13 mouse cellular contexts compared by ENCODE assay signal in genomic region chr3:148228002-148228707, GRCm38 (mm10).
DNase-seq lines count a peak whose midpoint lies in the region; ATAC-seq lines count a peak whose summit lies in the region.
"Had no signal": no experiment of that assay in that cellular context is flagged by ENCODE, and none has a peak within 500 bp of the region (broad histone marks: within the 10 kb centered on the region; RNA-seq: fewer than 3 reads in every experiment).

No protein-coding gene starts in this region.

- H3K9me3 ChIP-seq in heart, embryonic 10.5 days, result no peaks in the 10 kb centered on the region
- H3K9me3 ChIP-seq in embryonic facial prominence, embryonic 13.5 days, result no peaks in the 10 kb centered on the region
- no peaks in the 10 kb centered on the region for H3K9me3 ChIP-seq in limb, embryonic 13.5 days
- no peaks in the 10 kb centered on the region for H3K9me3 ChIP-seq in forebrain, embryonic 10.5 days
- H3K9me3 ChIP-seq: hindbrain, embryonic 13.5 days had no signal

- no peak overlapping the region for H3K9ac ChIP-seq in embryonic facial prominence, embryonic 13.5 days
- no peak overlapping the region for H3K9ac ChIP-seq in limb, embryonic 13.5 days
- H3K9ac ChIP-seq: hindbrain, embryonic 13.5 days had no signal

- WGBS in heart, embryonic 10.5 days, result 67% methylated on average over 9 of the region's 9 CpGs
- 24% methylated on average over 9 of the region's 9 CpGs for WGBS in embryonic facial prominence, embryonic 13.5 days
- WGBS in limb, embryonic 13.5 days, result 22% methylated on average over 9 of the region's 9 CpGs
- WGBS in forebrain, embryonic 10.5 days, result 73% methylated on average over 9 of the region's 9 CpGs

- no peak overlapping the region for H3K4me3 ChIP-seq in heart, embryonic 10.5 days
- H3K4me3 ChIP-seq in embryonic facial prominence, embryonic 13.5 days, result no peak overlapping the region
- H3K4me3 ChIP-seq in limb, embryonic 13.5 days, result no peak overlapping the region
- H3K4me3 ChIP-seq in forebrain, embryonic 10.5 days, result no peak overlapping the region
- H3K4me3 ChIP-seq: hindbrain, embryonic 13.5 days had no signal

- H3K27ac ChIP-seq in heart, embryonic 10.5 days, result no peak overlapping the region
- H3K27ac ChIP-seq in embryonic facial prominence, embryonic 13.5 days, result no peak overlapping the region
- no peak overlapping the region for H3K27ac ChIP-seq in limb, embryonic 13.5 days
- no peak overlapping the region for H3K27ac ChIP-seq in forebrain, embryonic 10.5 days
- H3K27ac ChIP-seq: hindbrain, embryonic 13.5 days had no signal

- no peaks in the 10 kb centered on the region for H3K4me1 ChIP-seq in heart, embryonic 10.5 days
- H3K4me1 ChIP-seq in embryonic facial prominence, embryonic 13.5 days, result peaks cover 11% of the 10 kb centered on the region
- peaks cover 12% of the 10 kb centered on the region for H3K4me1 ChIP-seq in limb, embryonic 13.5 days
- no peaks in the 10 kb centered on the region for H3K4me1 ChIP-seq in forebrain, embryonic 10.5 days
- H3K4me1 ChIP-seq: hindbrain, embryonic 13.5 days had no signal

- intact Hi-C loops in left cerebral cortex, postnatal 10 days (cut with DNase I), result no loop called here

- H3K36me3 ChIP-seq in heart, embryonic 10.5 days, result no peaks in the 10 kb centered on the region
- no peaks in the 10 kb centered on the region for H3K36me3 ChIP-seq in embryonic facial prominence, embryonic 13.5 days
- no peaks in the 10 kb centered on the region for H3K36me3 ChIP-seq in limb, embryonic 13.5 days
- H3K36me3 ChIP-seq in forebrain, embryonic 10.5 days (replicated peaks), result no peaks in the 10 kb centered on the region
- H3K36me3 ChIP-seq: hindbrain, embryonic 13.5 days had no signal

- peak overlapping the region; percentile 31 for H3K4me2 ChIP-seq in embryonic facial prominence, embryonic 13.5 days
- peak overlapping the region; percentile 40 for H3K4me2 ChIP-seq in limb, embryonic 13.5 days (replicated peaks)
- H3K4me2 ChIP-seq: hindbrain, embryonic 13.5 days had no signal

- peak; percentile 3 to 10 for DNase-seq in heart, adult 9 months (ENCODE audit: low spot score in 2 of 2)
- DNase-seq in heart, embryonic 10.5 days (ENCODE audit: low spot score), result no peak
- peak; percentile 77 for DNase-seq in 3T3-L1 (ENCODE audit: low read depth, low spot score)
- no peak for DNase-seq in left cerebral cortex, postnatal 10 days (ENCODE audit: extremely low spot score in 1 of 2, low spot score in 2 of 2)
- DNase-seq in forebrain, embryonic 10.5 days (ENCODE audit: extremely low spot score, low spot score), result no peak
- no peak for DNase-seq in cerebellum, postnatal 14 days
- DNase-seq: B cell, adult 2 months; kidney, postnatal 14 days; spleen, adult 18-20 months; thymus, adult 18-20 months had no signal

- H3K27me3 ChIP-seq in heart, embryonic 10.5 days (ENCODE audit: insufficient read depth, poor library complexity, severe bottlenecking), result no peaks in the 10 kb centered on the region
- H3K27me3 ChIP-seq in embryonic facial prominence, embryonic 13.5 days, result no peaks in the 10 kb centered on the region
- H3K27me3 ChIP-seq in limb, embryonic 13.5 days, result 0 out of 2 replicates have a peak, but pooled peaks cover 4% of the 10 kb centered on the region
- no peaks in the 10 kb centered on the region for H3K27me3 ChIP-seq in forebrain, embryonic 10.5 days (ENCODE audit: poor library complexity, severe bottlenecking)
- H3K27me3 ChIP-seq: hindbrain, embryonic 13.5 days had no signal

- ATAC-seq in embryonic facial prominence, embryonic 13.5 days (ENCODE audit: insufficient number of reproducible peaks, insufficient read depth, low FRiP score, low TSS enrichment, low read depth), result no peak
- no peak for ATAC-seq in limb, embryonic 13.5 days (ENCODE audit: low FRiP score, low read depth)

Comparison
In these comparisons a context has a peak if more than half of its experiments do, and no peak if none do; other contexts are left out.
1. DNase-seq: peak in heart, adult 9 months (2 of 2) and 3T3-L1 (single experiment); none in heart, embryonic 10.5 days (single experiment), left cerebral cortex, postnatal 10 days (0 of 2), forebrain, embryonic 10.5 days (single experiment) and cerebellum, postnatal 14 days (0 of 2).